Mouse (Mus musculus) c-Kit-negative CD71-positive TER-119-positive erythroid progenitor cells, embryonic 14.5 days (primary cell): ENCODE results near the gene Fut8.

Experiments
- DNase-seq: peaks from one replicate; pipeline ENCODE4 v3.0.0-alpha.2; 2013; ENCODE audit warnings: low read depth, low spot score

Fut8 gene

GRCm38 (mm10) chr12:77237950-77238530 is at the start of gene Fut8:
Fut8 (plus strand) TSS chr12:77238125.
- peak; percentile 63 for DNase-seq

GRCm38 (mm10) chr12:77189161-77189560 is 48.8 kb upstream of the Fut8 start:
- no peak for DNase-seq

DNA sequence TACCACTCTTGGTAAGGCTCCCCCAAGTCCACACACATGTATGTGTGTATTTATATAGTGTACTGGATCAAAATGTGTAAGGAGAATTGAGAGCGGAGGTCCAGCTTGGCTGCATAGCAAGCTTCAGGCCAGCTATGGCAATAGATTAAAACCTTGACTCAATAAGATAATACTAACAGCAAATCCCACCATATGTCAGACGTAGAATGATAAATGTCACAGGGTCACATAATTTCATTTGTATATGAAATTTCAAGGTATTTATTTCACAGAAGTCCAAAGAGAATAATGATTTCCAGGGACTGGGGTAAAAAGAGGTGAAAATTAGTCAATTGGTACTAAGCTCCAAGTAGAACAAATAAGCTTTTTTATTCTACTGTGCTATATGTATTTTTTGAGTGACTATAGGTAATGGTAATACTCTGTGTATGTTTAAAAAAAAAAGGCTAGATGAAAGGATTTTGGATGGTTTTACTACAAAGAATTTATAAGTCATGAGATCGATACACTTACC is 47.9 kb upstream of the Fut8 start:
- DNase-seq = no peak

- no peak for DNase-seq
Observed at GRCm38 (mm10) chr12:77191478-77192271, 46.2 kb upstream of the Fut8 start.

GRCm38 (mm10) chr12:77192714-77193113 is 45.2 kb upstream of the Fut8 start:
- no peak for DNase-seq

GRCm38 (mm10) chr12:77193225-77193716 is 44.7 kb upstream of the Fut8 start:
- no peak for DNase-seq

DNA sequence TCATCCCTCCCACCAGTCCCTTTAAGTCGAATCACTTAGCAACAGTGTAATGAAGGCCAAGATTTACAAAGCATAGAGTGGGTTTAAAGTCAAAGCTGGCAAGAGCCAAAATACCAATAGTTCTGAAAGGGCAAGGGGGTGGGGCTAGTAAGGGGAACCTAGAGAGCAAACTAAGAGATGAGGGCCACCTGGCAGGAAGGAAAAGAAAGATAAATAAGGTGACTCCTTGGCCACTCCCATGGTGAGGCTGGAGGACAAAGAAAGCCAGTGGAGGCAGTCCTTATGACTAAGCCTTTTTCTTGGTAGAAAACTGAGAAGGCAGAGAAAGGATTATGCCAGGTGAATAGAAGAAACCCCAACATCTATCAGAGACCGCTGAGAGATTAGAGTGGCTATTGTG is 42.9 kb upstream of the Fut8 start:
- no peak for DNase-seq

DNA sequence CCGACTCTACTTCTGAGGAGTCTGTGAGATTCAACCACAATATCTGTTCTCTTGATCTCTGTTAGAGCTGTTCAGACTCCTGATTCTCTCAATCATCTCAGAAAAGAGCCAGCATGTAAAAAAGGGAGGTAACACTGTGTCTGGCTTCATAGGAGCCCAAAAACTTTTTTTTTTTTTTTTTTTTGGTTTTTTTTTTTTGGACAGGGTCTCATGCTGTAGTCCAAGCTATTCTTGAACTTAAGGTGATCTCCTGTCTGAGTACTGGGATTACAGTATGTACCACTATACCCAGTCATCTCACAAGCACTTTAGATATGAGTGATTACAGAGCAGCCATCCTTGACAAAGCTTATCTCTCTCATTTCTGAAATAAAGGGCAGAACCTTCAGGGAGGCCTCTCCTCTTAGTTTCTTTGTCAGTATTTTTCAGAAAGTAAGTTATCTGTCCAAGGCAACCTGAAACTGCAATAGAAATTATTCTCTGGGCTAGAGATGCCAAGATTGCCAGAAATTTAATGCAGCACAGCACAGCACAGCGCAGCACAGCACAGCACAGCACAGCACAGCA is 41.3 kb upstream of the Fut8 start:
- DNase-seq = no peak

- DNase-seq = no peak
Observed at GRCm38 (mm10) chr12:77197121-77197599, 40.8 kb upstream of the Fut8 start.

- no peak for DNase-seq
Observed at GRCm38 (mm10) chr12:77198253-77198652, 39.7 kb upstream of the Fut8 start.

DNA sequence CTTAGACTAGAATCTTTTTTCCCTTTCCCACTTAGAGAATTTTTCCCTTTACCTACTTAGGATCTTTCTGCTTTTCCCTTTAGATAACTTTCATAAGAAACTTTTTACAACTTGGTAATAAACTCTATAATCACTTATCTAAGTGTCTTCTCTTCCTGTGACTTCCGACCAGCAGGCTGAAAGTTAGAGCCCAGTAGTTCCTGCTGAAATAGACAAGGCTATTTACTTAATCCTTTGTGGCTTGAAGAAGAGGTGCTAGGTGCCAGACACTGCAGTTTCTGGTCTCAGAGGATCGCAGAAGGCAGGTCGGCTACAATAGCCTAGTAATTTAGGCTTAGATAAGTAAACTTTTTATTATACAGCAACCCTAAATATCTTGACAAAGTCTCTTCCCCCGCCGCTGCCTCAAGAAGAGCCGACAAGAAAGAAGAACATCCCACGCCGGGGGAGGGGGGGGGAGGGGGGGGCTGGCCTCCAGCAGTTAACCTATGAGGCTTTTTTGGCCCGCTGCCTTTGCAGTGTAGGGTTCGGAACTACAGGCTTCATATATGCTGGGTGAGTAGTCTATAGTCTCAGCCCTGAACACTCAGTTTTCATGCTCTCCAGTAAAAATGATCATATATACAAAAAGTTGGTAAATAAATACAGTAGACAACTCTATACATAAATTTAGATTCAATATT is 36.3 kb upstream of the Fut8 start:
- DNase-seq = no peak

- DNase-seq = no peak
Observed at GRCm38 (mm10) chr12:77203136-77203535, 34.8 kb upstream of the Fut8 start.

GRCm38 (mm10) chr12:77206852-77207251 is 31.1 kb upstream of the Fut8 start:
- DNase-seq = no peak

GRCm38 (mm10) chr12:77208056-77208455 is 29.9 kb upstream of the Fut8 start:
- DNase-seq = no peak

GRCm38 (mm10) chr12:77208576-77209180 is 29.2 kb upstream of the Fut8 start:
- DNase-seq = no peak

- no peak for DNase-seq
Observed at GRCm38 (mm10) chr12:77211695-77212208, 26.2 kb upstream of the Fut8 start.

GRCm38 (mm10) chr12:77213896-77214564 is 23.9 kb upstream of the Fut8 start:
- no peak for DNase-seq

DNA sequence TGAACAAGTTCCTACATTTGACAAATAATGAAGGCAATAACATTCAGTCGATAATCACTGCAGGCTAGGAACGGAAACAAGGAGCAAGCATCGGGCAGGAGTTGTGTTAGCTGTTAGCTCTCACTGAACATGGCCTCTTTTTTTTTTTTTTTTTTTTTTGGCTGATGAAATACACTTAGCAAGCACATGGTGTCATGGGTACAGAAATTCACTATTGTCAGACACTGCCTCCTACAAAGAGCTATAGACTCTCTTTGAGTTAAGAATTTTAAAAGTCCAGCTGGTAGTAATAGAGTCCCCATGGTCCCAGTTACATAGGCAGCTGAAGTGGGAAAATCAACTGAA is 23.4 kb upstream of the Fut8 start:
- no peak for DNase-seq

DNA sequence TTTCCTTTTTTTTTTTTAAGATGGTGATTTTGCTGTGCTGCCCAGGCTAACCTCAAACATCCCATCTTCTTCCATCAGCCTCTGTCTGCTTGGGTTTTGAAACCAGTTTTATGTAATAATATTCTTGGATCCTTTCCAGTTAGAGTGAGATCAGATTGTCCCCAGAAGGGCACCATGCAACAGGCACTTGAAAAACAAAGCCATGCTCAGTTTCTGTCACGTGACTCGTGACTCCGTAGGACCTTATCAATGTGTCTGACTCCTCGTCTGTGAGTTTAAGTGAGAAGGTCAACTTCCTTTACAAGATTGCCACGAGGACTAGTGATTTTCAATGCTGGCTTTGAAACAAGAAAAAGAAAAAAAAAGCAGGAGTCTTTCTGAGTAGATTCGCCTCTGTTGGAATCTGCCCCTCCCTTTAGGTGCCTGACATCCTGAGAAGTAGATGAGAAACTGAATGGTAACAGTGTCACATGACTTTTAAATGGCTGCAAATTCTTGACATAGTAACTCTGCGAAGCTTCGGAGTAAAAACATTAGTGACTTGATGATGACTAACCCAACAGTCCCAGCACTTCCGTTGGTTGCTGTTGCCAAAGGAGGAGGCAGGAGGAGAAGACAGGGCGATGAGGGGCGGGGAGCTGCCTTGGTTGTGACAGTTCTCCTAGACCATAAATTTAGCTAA is 21.3 kb upstream of the Fut8 start:
- DNase-seq = no peak

- DNase-seq = no peak
Observed at GRCm38 (mm10) chr12:77220616-77221015, 17.3 kb upstream of the Fut8 start.
